Mouse (Mus musculus): ENCODE measurements around the gene Mrps17. TPM values are rescaled to one million over a fixed set of nuclear protein-coding genes. Genes with fewer than 3 reads are reported as not detected.

Mrps17 gene
- polyA plus RNA-seq, 1 experiment from 2014 or later, result 199 TPM

- no peak overlapping the region for H3K9ac ChIP-seq
- no peaks in the 10 kb centered on the region for H3K27me3 ChIP-seq
- H3K4me2 ChIP-seq (replicated peaks), result no peak overlapping the region
- no peak for ATAC-seq (ENCODE audit: low FRiP score, low read depth)
- 94% methylated on average over 20 of the region's 20 CpGs for WGBS
- H3K9me3 ChIP-seq, result no peaks in the 10 kb centered on the region
- peaks cover 56% of the 10 kb centered on the region for H3K36me3 ChIP-seq
- peaks cover 8% of the 10 kb centered on the region for H3K4me1 ChIP-seq
- H3K27ac ChIP-seq, result no peak overlapping the region
- H3K4me3 ChIP-seq, result no peak overlapping the region
Observed at GRCm38 (mm10) chr5:129756886-129757285, 41.6 kb downstream of the Mrps17 start.

GRCm38 (mm10) chr5:129759929-129760480, 44.7 kb downstream of the Mrps17 start:
- H3K36me3 ChIP-seq, result peaks cover 44% of the 10 kb centered on the region
- H3K4me1 ChIP-seq, result peaks cover 12% of the 10 kb centered on the region
- H3K9me3 ChIP-seq, result no peaks in the 10 kb centered on the region
- H3K27ac ChIP-seq, result no peak overlapping the region
- H3K4me2 ChIP-seq (replicated peaks), result no peak overlapping the region
- WGBS, result 90% methylated on average over 13 of the region's 13 CpGs
- no peak for ATAC-seq (ENCODE audit: low FRiP score, low read depth)
- H3K27me3 ChIP-seq, result no peaks in the 10 kb centered on the region
- H3K4me3 ChIP-seq, result no peak overlapping the region
- no peak overlapping the region for H3K9ac ChIP-seq

- Histone ChIP-seq H3K4me2 (replicated peaks) (0 out of 2 replicates have a peak overlapping the region, but pooled peaks have one; percentile 5), H3K36me3 (peaks cover 44% of the 10 kb centered on the region), H3K4me3 (no peak overlapping the region), H3K9me3 (no peaks in the 10 kb centered on the region), H3K27me3 (no peaks in the 10 kb centered on the region), H3K9ac (no peak overlapping the region), H3K27ac (peak overlapping the region; percentile 70), H3K4me1 (peaks cover 12% of the 10 kb centered on the region)
- 49% methylated on average over 18 of the region's 18 CpGs for whole genome bisulfite sequencing
- ATAC-seq (ENCODE audit: low FRiP score, low read depth), result peak; percentile 81
Observed at GRCm38 (mm10) chr5:129761865-129762540, 46.7 kb downstream of the Mrps17 start.

GRCm38 (mm10) chr5:129770443-129771355, 55.4 kb downstream of the Mrps17 start:
- Histone ChIP-seq H3K4me2 (replicated peaks) (no peak overlapping the region), H3K9ac (no peak overlapping the region), H3K4me1 (no peaks in the 10 kb centered on the region), H3K27me3 (no peaks in the 10 kb centered on the region), H3K9me3 (no peaks in the 10 kb centered on the region), H3K27ac (no peak overlapping the region), H3K36me3 (peaks cover 44% of the 10 kb centered on the region), H3K4me3 (no peak overlapping the region)
- WGBS, result 89% methylated on average over 23 of the region's 23 CpGs
- ATAC-seq (ENCODE audit: low FRiP score, low read depth), result no peak

Other genes with a start within 250 kb of the Mrps17 start
- gene Sfswap, start 214.3 kb upstream of the Mrps17 start, polyA plus RNA-seq (2015; fragmentation: Nextera tagmentation; extraction: Ambion mirVana), result 56.2 and 59.9 TPM in 2 replicates
- 1.6 and 2.1 TPM in 2 replicates for gene Mmp17, start 131.3 kb upstream of the Mrps17 start, polyA plus RNA-seq (2015; fragmentation: Nextera tagmentation; extraction: Ambion mirVana)
- gene Zfp11, start 45.4 kb upstream of the Mrps17 start, polyA plus RNA-seq (2015; fragmentation: Nextera tagmentation; extraction: Ambion mirVana), result 6.8 and 6.9 TPM in 2 replicates
- gene Sept14, start 7.0 kb upstream of the Mrps17 start, polyA plus RNA-seq (2015; fragmentation: Nextera tagmentation; extraction: Ambion mirVana), result not detected in 2 replicates
- 119 and 130 TPM in 2 replicates for gene Nipsnap2, start 9.6 kb downstream of the Mrps17 start, polyA plus RNA-seq (2015; fragmentation: Nextera tagmentation; extraction: Ambion mirVana)
- gene Psph, start 72.0 kb downstream of the Mrps17 start, polyA plus RNA-seq (2015; fragmentation: Nextera tagmentation; extraction: Ambion mirVana), result 26.1 and 28.5 TPM in 2 replicates
- 79.8 and 85.3 TPM in 2 replicates for gene Sumf2, start 131.5 kb downstream of the Mrps17 start, polyA plus RNA-seq (2015; fragmentation: Nextera tagmentation; extraction: Ambion mirVana)
- 951 and 990 TPM in 2 replicates for gene Chchd2, start 172.0 kb downstream of the Mrps17 start, polyA plus RNA-seq (2015; fragmentation: Nextera tagmentation; extraction: Ambion mirVana)
- gene Zbed5, start 180.2 kb downstream of the Mrps17 start, polyA plus RNA-seq (2015; fragmentation: Nextera tagmentation; extraction: Ambion mirVana), result 9.8 and 10.4 TPM in 2 replicates
- 0.32 and 0.36 TPM in 2 replicates for gene Phkg1, start 183.1 kb downstream of the Mrps17 start, polyA plus RNA-seq (2015; fragmentation: Nextera tagmentation; extraction: Ambion mirVana)
- gene Nupr1l, start 193.0 kb downstream of the Mrps17 start, polyA plus RNA-seq (2015; fragmentation: Nextera tagmentation; extraction: Ambion mirVana), result 4.9 and 5.1 TPM in 2 replicates
- gene Vkorc1l1, start 226.5 kb downstream of the Mrps17 start, polyA plus RNA-seq (2015; fragmentation: Nextera tagmentation; extraction: Ambion mirVana), result 26.9 and 28.7 TPM in 2 replicates